Mouse (Mus musculus): ENCODE data around the gene Pdcd6. TPM values are rescaled to one million over a fixed set of nuclear protein-coding genes. Genes with fewer than 3 reads are reported as not detected.

Pdcd6 gene
- 31.7 and 39.9 TPM in 2 replicates for polyA plus RNA-seq (2012)

DNA sequence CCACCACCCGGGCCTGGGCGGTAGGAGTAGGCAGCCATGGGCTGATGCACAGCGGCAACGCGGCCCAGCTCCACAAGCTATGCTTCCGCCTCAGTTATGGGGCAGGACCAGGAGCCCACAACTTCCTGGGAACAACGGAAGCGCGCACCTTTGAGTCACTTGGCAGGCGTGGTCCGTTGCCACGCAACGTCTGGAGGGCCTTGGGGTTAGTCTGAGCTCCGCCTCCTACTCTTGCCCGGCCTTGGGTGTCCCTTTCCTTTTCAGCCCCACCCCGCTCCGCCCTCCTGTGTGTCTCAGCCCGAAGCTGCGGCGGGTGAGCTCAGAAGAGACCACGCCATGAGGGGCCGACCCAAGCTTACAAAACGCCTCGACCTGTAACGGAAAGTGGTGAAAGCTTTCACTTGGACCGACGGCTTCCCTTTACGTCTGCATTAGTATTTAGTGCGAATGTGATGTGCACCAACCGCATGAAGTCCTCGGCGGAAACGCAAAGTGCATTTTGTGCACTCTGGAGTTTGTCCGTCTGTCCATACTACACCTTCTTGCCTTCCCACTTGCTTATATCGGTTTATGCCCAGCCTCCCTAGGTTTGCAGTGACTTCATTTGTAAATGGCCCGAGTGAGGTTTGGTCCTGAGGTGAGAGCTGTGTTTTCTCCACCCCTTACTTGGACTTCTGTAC lies at the start of gene Pdcd6:
Pdcd6 (minus strand) TSS at position 411 of the 680 bp plus-strand sequence.

DNA sequence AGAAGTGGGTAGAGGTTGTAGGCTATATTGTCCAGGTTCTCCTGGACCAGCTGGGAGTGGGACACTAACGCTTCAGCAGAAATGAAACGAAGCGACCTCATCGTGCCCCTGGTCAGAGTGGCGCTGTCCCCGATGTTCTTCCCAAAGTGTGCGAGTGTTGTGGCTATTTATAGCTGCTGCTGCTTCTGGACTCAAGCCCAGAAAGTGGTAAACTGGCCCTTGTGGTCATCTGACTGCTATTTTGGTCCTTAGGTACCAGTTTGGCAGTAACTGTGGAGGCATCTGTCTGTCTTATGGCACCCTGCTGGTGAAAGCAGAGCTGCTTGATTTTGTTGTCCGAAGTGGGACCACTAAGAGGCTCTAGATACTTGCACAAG lies 46.5 kb upstream of the Pdcd6 start, which contains the start of gene Lrrc14b:
Lrrc14b (minus strand) TSS at position 147 of the 377 bp plus-strand sequence.

DNA sequence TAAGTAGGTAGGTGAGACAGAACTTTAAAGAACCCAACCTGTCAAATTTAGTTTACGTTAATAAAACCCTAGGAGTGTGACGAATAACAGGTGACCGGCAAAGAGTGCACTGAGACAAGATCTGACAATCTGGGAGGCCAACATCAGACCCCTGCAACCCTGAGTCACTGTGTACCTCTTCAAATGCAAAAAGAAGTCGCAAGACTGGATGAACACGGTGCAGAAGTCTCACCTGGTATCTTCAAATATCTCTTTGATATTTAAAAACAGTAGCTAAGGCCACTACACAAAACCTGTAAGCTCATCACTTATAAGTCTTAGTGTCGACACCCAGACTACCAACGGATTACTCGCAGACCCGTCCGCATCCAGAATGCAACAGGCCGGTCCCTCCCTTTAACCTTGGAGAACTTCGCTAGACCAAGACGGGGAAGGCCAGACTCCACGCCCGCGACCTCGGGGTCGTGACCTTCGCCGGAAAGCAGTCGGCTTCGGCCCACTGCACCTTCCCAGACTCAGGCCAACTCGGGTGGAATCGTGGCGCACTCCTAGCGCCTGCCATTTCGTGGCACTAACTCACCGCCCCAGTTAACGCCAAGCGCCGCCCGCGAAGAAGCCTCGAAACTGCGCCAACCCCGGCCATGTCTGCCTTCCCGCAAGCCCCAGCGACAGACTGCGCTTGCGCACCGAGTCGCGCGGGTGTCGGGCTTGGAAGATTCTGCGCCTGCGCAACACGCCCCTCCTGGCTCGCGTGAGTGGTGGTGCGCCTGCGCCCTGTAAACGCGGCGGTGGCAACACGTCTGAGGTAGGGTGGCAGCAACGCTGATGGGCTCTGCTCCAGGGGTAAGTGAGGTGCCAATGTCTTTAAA lies 32.4 kb upstream of the Pdcd6 start, which contains the start of the genes Sdha and Ccdc127:
Sdha (minus strand) TSS at position 715 of the 869 bp plus-strand sequence.
Ccdc127 (plus strand) TSS at position 744 of the 869 bp plus-strand sequence.

DNA sequence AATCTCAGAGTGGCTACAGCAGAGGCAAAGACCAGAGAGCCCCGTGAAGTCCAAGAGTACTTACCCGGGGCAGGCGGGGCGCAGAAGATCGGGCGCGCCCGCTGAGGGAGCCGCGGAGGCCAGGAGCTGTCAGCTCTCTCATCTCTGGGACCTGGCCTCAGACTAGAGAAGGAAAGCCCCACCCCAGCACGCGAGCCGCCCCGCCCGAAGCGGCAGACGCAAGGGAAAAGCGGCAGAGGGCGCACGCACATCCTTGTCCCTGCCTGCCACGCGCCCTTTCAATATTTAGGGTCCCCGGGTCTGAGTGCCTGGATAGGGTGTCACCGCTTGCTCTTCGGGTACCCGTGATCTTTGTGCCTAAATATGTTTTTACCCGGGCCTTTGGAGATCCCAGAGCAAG lies 25.2 kb downstream of the Pdcd6 start, which contains the start of gene Ahrr:
Ahrr (minus strand) TSS at position 165 of the 400 bp plus-strand sequence.

Other genes with a start within 250 kb of the Pdcd6 start
- not detected in 2 replicates for gene Slc9a3, start 196.1 kb downstream of the Pdcd6 start, polyA plus RNA-seq (2012)
- 16.9 and 17.6 TPM in 2 replicates for gene Exoc3, start 108.8 kb downstream of the Pdcd6 start, polyA plus RNA-seq (2012)
- 0.05 TPM in 1 of 2 replicates, not detected in the other for gene Ahrr, start 25.2 kb downstream of the Pdcd6 start, polyA plus RNA-seq (2012)
- gene Sdha, start 32.7 kb upstream of the Pdcd6 start, polyA plus RNA-seq (2012) = 54.2 and 57.2 TPM in 2 replicates
- 0.49 and 0.75 TPM in 2 replicates for gene Ccdc127, start 32.7 kb upstream of the Pdcd6 start, polyA plus RNA-seq (2012)
- 0.03 TPM in 1 of 2 replicates, not detected in the other for gene Lrrc14b, start 46.4 kb upstream of the Pdcd6 start, polyA plus RNA-seq (2012)
- gene Zfp72, start 73.3 kb upstream of the Pdcd6 start, polyA plus RNA-seq (2012) = 0.09 TPM in 1 of 2 replicates, not detected in the other
- gene Ftl1-ps1, start 82.1 kb upstream of the Pdcd6 start, polyA plus RNA-seq (2012) = 10.8 and 15.7 TPM in 2 replicates
- gene Zfp825, start 176.4 kb upstream of the Pdcd6 start, polyA plus RNA-seq (2012) = 0.52 and 0.54 TPM in 2 replicates